Mouse (Mus musculus): ENCODE results near the gene Lcor.

Lcor gene

GRCm38 (mm10) chr19:41474943-41475342, 7.5 kb upstream of the Lcor start:
- no peak for DNase-seq (ENCODE audit: low read depth in 2 of 2, low spot score in 2 of 2)

- no peak for DNase-seq (ENCODE audit: low read depth in 2 of 2, low spot score in 2 of 2)
Observed at GRCm38 (mm10) chr19:41476530-41477249, 5.7 kb upstream of the Lcor start.

GRCm38 (mm10) chr19:41481030-41481886, 1.2 kb upstream of the Lcor start:
- peak; percentile 28 to 33 for DNase-seq (ENCODE audit: low read depth in 2 of 2, low spot score in 2 of 2)

- DNase-seq (ENCODE audit: low read depth in 2 of 2, low spot score in 2 of 2) = no peak
Observed at GRCm38 (mm10) chr19:41481887-41482189, 599 bp upstream of the Lcor start.

GRCm38 (mm10) chr19:41482909-41483444, 540 bp downstream of the Lcor start:
- peak; percentile 73 to 74 for DNase-seq (ENCODE audit: low read depth in 2 of 2, low spot score in 2 of 2)

- DNase-seq (ENCODE audit: low read depth in 2 of 2, low spot score in 2 of 2) = no peak
Observed at GRCm38 (mm10) chr19:41483445-41484040, 1.1 kb downstream of the Lcor start.

GRCm38 (mm10) chr19:41484361-41484760, 1.9 kb downstream of the Lcor start:
- DNase-seq (ENCODE audit: low read depth in 2 of 2, low spot score in 2 of 2) = no peak

GRCm38 (mm10) chr19:41495382-41496032, 13.1 kb downstream of the Lcor start:
- no peak for DNase-seq (ENCODE audit: low read depth in 2 of 2, low spot score in 2 of 2)

GRCm38 (mm10) chr19:41496058-41496457, 13.6 kb downstream of the Lcor start:
- no peak for DNase-seq (ENCODE audit: low read depth in 2 of 2, low spot score in 2 of 2)

- no peak for DNase-seq (ENCODE audit: low read depth in 2 of 2, low spot score in 2 of 2)
Observed at GRCm38 (mm10) chr19:41507872-41508271, 25.4 kb downstream of the Lcor start.

GRCm38 (mm10) chr19:41514836-41515235, 32.4 kb downstream of the Lcor start:
- no peak for DNase-seq (ENCODE audit: low read depth in 2 of 2, low spot score in 2 of 2)

- DNase-seq (ENCODE audit: low read depth in 2 of 2, low spot score in 2 of 2) = no peak
Observed at GRCm38 (mm10) chr19:41515549-41515948, 33.1 kb downstream of the Lcor start.

GRCm38 (mm10) chr19:41517006-41517405, 34.6 kb downstream of the Lcor start:
- DNase-seq (ENCODE audit: low read depth in 2 of 2, low spot score in 2 of 2) = no peak

GRCm38 (mm10) chr19:41519121-41519520, 36.7 kb downstream of the Lcor start:
- no peak for DNase-seq (ENCODE audit: low read depth in 2 of 2, low spot score in 2 of 2)

GRCm38 (mm10) chr19:41522246-41522645, 39.8 kb downstream of the Lcor start:
- no peak for DNase-seq (ENCODE audit: low read depth in 2 of 2, low spot score in 2 of 2)

GRCm38 (mm10) chr19:41523798-41524563, 41.5 kb downstream of the Lcor start:
- DNase-seq (ENCODE audit: low read depth in 2 of 2, low spot score in 2 of 2) = no peak

- no peak for DNase-seq (ENCODE audit: low read depth in 2 of 2, low spot score in 2 of 2)
Observed at GRCm38 (mm10) chr19:41529169-41529568, 46.7 kb downstream of the Lcor start.

GRCm38 (mm10) chr19:41534021-41534420, 51.6 kb downstream of the Lcor start:
- DNase-seq (ENCODE audit: low read depth in 2 of 2, low spot score in 2 of 2) = no peak

- DNase-seq (ENCODE audit: low read depth in 2 of 2, low spot score in 2 of 2) = no peak
Observed at GRCm38 (mm10) chr19:41556981-41557380, 74.5 kb downstream of the Lcor start.

GRCm38 (mm10) chr19:41557491-41557890, 75.1 kb downstream of the Lcor start:
- no peak for DNase-seq (ENCODE audit: low read depth in 2 of 2, low spot score in 2 of 2)
